8 mouse cellular contexts compared by ENCODE assay signal in the genomic region with DNA sequence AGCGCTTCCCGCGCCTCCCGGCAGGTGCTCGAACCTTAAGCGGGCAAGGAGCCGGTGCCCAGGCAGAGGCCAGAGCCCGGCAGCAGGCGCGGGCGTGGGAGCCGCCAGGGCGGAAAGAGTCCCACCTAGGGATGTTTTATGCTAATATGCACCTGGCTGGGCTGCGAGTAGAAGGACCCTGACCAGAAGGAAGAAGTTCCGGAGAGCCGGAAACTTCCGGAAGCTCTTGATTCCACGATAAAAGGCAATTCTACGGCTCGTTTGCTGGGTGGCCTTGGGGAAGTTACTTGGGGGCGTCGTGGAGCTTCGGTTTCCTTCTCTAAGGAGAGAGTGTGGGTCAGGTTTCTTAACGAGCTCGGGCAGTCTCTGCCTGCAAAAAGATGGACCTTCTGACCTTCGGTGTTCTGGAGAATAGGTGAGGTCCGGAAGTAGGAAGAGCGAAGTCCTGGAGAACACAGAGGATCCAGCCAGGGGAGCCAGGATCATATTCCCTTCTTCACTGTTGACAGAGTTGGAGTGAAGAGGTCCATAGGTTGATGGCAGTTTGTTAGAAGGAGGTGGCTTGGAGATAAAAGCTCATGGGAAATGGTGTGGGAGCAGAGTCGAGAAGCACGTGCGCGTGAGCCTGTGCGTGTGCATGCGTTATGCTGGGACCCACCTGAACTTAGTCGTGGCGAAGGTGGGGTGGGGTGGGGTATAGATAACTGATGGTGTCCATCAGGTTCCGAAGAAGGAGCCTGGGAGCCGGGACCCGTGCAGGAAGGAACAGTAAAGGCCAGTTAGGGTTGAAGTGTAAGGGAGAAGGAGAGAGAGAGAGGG. TPM values are rescaled to one million over a fixed set of nuclear protein-coding genes. Genes with fewer than 3 reads are reported as not detected.
DNase-seq lines count a peak whose midpoint lies in the region; ATAC-seq and TF ChIP-seq lines count a peak whose summit lies in the region.

No protein-coding gene starts in this region.

- DNase-seq in kidney, adult 2 months = no peak
- no peak for DNase-seq in kidney, adult 9 months
- DNase-seq in frontal cortex, postnatal 36 days (ENCODE audit: low spot score in 2 of 2) = no peak
- DNase-seq in layer of hippocampus, adult 9-11 months = no peak
- DNase-seq in right cerebral cortex, adult 18-20 months = no peak

- no peaks in the 10 kb centered on the region for H3K27me3 ChIP-seq in kidney, adult 2 months (replicated peaks; ENCODE audit: control insufficient read depth, insufficient read depth, low read length)
- H3K27me3 ChIP-seq in hindbrain, embryonic 16.5 days (replicated peaks; ENCODE audit: control insufficient read depth, insufficient read depth, low read length) = peaks cover 15% of the 10 kb centered on the region
- H3K27me3 ChIP-seq in midbrain, embryonic 15.5 days (replicated peaks) = peaks cover 38% of the 10 kb centered on the region

- peak overlapping the region; percentile 86 for H3K4me2 ChIP-seq in hindbrain, embryonic 16.5 days (ENCODE audit: low read length)
- peak overlapping the region; percentile 66 for H3K4me2 ChIP-seq in midbrain, embryonic 15.5 days

- peak overlapping the region; percentile 26 for H3K4me3 ChIP-seq in kidney, adult 2 months (ENCODE audit: insufficient read depth, low read depth, low read length)
- H3K4me3 ChIP-seq in hindbrain, embryonic 16.5 days (ENCODE audit: low read length) = peak overlapping the region; percentile 46
- peak overlapping the region; percentile 33 for H3K4me3 ChIP-seq in midbrain, embryonic 15.5 days

- H3K4me1 ChIP-seq in kidney, adult 2 months (ENCODE audit: control insufficient read depth, insufficient read depth, low read length) = 0 out of 2 replicates have a peak, but pooled peaks cover 3% of the 10 kb centered on the region
- peaks cover 23% of the 10 kb centered on the region for H3K4me1 ChIP-seq in hindbrain, embryonic 16.5 days (ENCODE audit: control insufficient read depth, insufficient read depth, low read depth, low read length)
- H3K4me1 ChIP-seq in midbrain, embryonic 15.5 days = peaks cover 30% of the 10 kb centered on the region

- no peaks in the 10 kb centered on the region for H3K36me3 ChIP-seq in kidney, adult 2 months (ENCODE audit: control insufficient read depth, insufficient read depth, low read length)
- H3K36me3 ChIP-seq in hindbrain, embryonic 16.5 days (ENCODE audit: control insufficient read depth, insufficient read depth, low read length) = no peaks in the 10 kb centered on the region
- no peaks in the 10 kb centered on the region for H3K36me3 ChIP-seq in midbrain, embryonic 15.5 days (replicated peaks)

- H3K9me3 ChIP-seq in hindbrain, embryonic 16.5 days (ENCODE audit: control insufficient read depth, low read length) = no peaks in the 10 kb centered on the region
- no peaks in the 10 kb centered on the region for H3K9me3 ChIP-seq in midbrain, embryonic 15.5 days

- TF ChIP-seq POLR2A in kidney, adult 2 months (IDR thresholded peaks at IDR 0.05; ENCODE audit: low read depth, low read length) = no peak

- 0 out of 2 replicates have a peak, but pooled peaks have one; percentile 19 for ATAC-seq in common myeloid progenitor, adult 5-6 weeks (replicated peaks; ENCODE audit: low read depth, poor library complexity, severe bottlenecking)
- ATAC-seq in hindbrain, embryonic 16.5 days = no peak
- no peak for ATAC-seq in midbrain, embryonic 15.5 days (replicated peaks)

- peak overlapping the region; percentile 56 for H3K9ac ChIP-seq in hindbrain, embryonic 16.5 days (ENCODE audit: low read depth, low read length)
- H3K9ac ChIP-seq in midbrain, embryonic 15.5 days = no peak overlapping the region

- 10% methylated on average over 39 of the region's 39 CpGs for WGBS in kidney, adult 2 months
- 6% methylated on average over 39 of the region's 39 CpGs for WGBS in hindbrain, embryonic 16.5 days
- WGBS in midbrain, embryonic 15.5 days = 7% methylated on average over 39 of the region's 39 CpGs

- no peak overlapping the region for H3K27ac ChIP-seq in kidney, adult 2 months (ENCODE audit: insufficient read depth, low read depth, low read length)
- no peak overlapping the region for H3K27ac ChIP-seq in hindbrain, embryonic 16.5 days (ENCODE audit: low read depth, low read length)
- no peak overlapping the region for H3K27ac ChIP-seq in midbrain, embryonic 15.5 days

- TF ChIP-seq CTCF in kidney, adult 2 months (conservative IDR thresholded peaks at IDR 0.05; ENCODE audit: insufficient read depth, insufficient read length, low read depth, low read length) = no peak

RNA-seq across cellular contexts. Expression of a gene that starts 44.4 kb away (rescaled TPM):
- 5.5 and 6.8 TPM in 2 replicates for polyA plus RNA-seq in kidney, adult 2 months (2012; rRNA removed)
- not detected in 2 replicates for total RNA-seq in common myeloid progenitor, adult 5-6 weeks (2017)
- polyA plus RNA-seq in hindbrain, embryonic 16.5 days (2015; fragmentation: Nextera tagmentation; extraction: Ambion mirVana) = 10.6 and 12.1 TPM in 2 replicates
- polyA plus RNA-seq in midbrain, embryonic 15.5 days (2015; fragmentation: Nextera tagmentation; extraction: Ambion mirVana) = 12.2 and 14.0 TPM in 2 replicates
